Mouse (Mus musculus) lung, embryonic 16.5 days (tissue): ENCODE data around the gene Boc. TPM values are rescaled to one million over a fixed set of nuclear protein-coding genes. Genes with fewer than 3 reads are reported as not detected.
A peak's percentile ranks its signal among the peaks of the same experiment; 100 is the strongest.

Experiments used
- microRNA-seq: library from miRNA; unstranded; fragments of <30 nt; microRNA quantifications from one replicate; pipeline ENCODE4, GENCODE M21; 2016
- polyA plus RNA-seq: library from polyadenylated mRNA; unstranded; fragments of >200 nt; fragmentation: Nextera tagmentation; extraction: Ambion mirVana; gene quantifications from 2 replicates; pipeline ENCODE4 v1.2.1, GENCODE M21; 2015

The Boc gene
- polyA plus RNA-seq, 1 experiment from 2014 or later, result 32.0 TPM

Small RNA genes lying within 50 kb of the gene (microRNA-seq; reads per million reads assigned to microRNA genes)
- 3.8 reads per million, percentile 13 among the genes with 10 or more reads in this experiment for gene Mir3081

Other genes with a start within 250 kb of the Boc start
- gene Sidt1, start 225.7 kb downstream of the Boc start, polyA plus RNA-seq, result 0.25 and 0.41 TPM in 2 replicates
- gene Spice1, start 211.8 kb downstream of the Boc start, polyA plus RNA-seq, result 38.1 and 41.1 TPM in 2 replicates
- 1.6 and 2.9 TPM in 2 replicates for gene Cfap44, start 164.1 kb downstream of the Boc start, polyA plus RNA-seq
- gene Nepro, start 165.4 kb upstream of the Boc start, polyA plus RNA-seq, result 8.1 and 8.4 TPM in 2 replicates
- gene Gtpbp8, start 187.5 kb upstream of the Boc start, polyA plus RNA-seq, result 27.9 and 29.7 TPM in 2 replicates
- gene Cd200r1, start 206.8 kb upstream of the Boc start, polyA plus RNA-seq, result 1.1 and 1.2 TPM in 2 replicates